In genomic region chr13:9014431-9014830, GRCm38 (mm10) we compare ENCODE assay signal across 10 mouse cellular contexts. TPM values are rescaled to one million over a fixed set of nuclear protein-coding genes. Genes with fewer than 3 reads are reported as not detected.
A peak's percentile ranks its signal among the peaks of the same experiment; 100 is the strongest.
DNase-seq lines count a peak whose midpoint lies in the region; ATAC-seq and TF ChIP-seq lines count a peak whose summit lies in the region.
"Had no signal": no experiment of that assay in that cellular context is flagged by ENCODE, and none has a peak within 500 bp of the region (broad histone marks: within the 10 kb centered on the region; RNA-seq: fewer than 3 reads in every experiment).

No protein-coding gene starts in this region.

- H3K9ac ChIP-seq in MEL (ENCODE audit: control insufficient read depth, low read depth, low read length, poor library complexity, severe bottlenecking): no peak overlapping the region
- no peak overlapping the region for H3K9ac ChIP-seq in lung, embryonic 16.5 days (ENCODE audit: low read length)
- no peak overlapping the region for H3K9ac ChIP-seq in forebrain, embryonic 11.5 days (ENCODE audit: low read length)
- H3K9ac ChIP-seq: embryonic facial prominence, embryonic 13.5 days had no signal

- DNase-seq in 416B (ENCODE audit: low read depth): peak; percentile 79
- peak; percentile 60 for DNase-seq in MEL (ENCODE audit: low read depth, low spot score)
- DNase-seq in kidney, adult 8-10 months: peak; percentile 58 to 59
- no peak for DNase-seq in gastrocnemius, postnatal 4 days (ENCODE audit: low spot score in 2 of 2)
- DNase-seq in forebrain, embryonic 11.5 days (ENCODE audit: low spot score): no peak
- DNase-seq: heart, adult 18-20 months; layer of hippocampus, postnatal 36 days had no signal

- no peak overlapping the region for H3K27ac ChIP-seq in MEL (ENCODE audit: control insufficient read depth, low read depth, low read length)
- no peak overlapping the region for H3K27ac ChIP-seq in lung, embryonic 16.5 days (ENCODE audit: low read length)
- H3K27ac ChIP-seq in forebrain, embryonic 11.5 days (ENCODE audit: low read depth, low read length): no peak overlapping the region
- H3K27ac ChIP-seq: embryonic facial prominence, embryonic 13.5 days had no signal

- H3K4me1 ChIP-seq in MEL (ENCODE audit: control insufficient read depth in 1 of 2, insufficient read depth in 2 of 2, low read length in 2 of 2): peaks cover 7 to 9% of the 10 kb centered on the region in 2 experiments
- H3K4me1 ChIP-seq in lung, embryonic 16.5 days (replicated peaks; ENCODE audit: control insufficient read depth, insufficient read depth, low read length): no peaks in the 10 kb centered on the region
- H3K4me1 ChIP-seq in forebrain, embryonic 11.5 days (replicated peaks; ENCODE audit: control insufficient read depth, insufficient read depth, low read length): no peaks in the 10 kb centered on the region
- H3K4me1 ChIP-seq: embryonic facial prominence, embryonic 13.5 days had no signal

- no peak for TF ChIP-seq RAD21 in MEL (IDR thresholded peaks at IDR 0.05; ENCODE audit: low read depth, low read length)

- 11% methylated on average over 3 of the region's 3 CpGs for WGBS in lung, embryonic 16.5 days
- 51% methylated on average over 3 of the region's 3 CpGs for WGBS in forebrain, embryonic 11.5 days

- no peak overlapping the region for H3K4me3 ChIP-seq in MEL (ENCODE audit: control insufficient read depth in 1 of 2, insufficient read depth in 1 of 2, low read depth in 2 of 2, low read length in 2 of 2)
- no peak overlapping the region for H3K4me3 ChIP-seq in lung, embryonic 16.5 days (ENCODE audit: low read length)
- H3K4me3 ChIP-seq in forebrain, embryonic 11.5 days (ENCODE audit: low read depth, low read length): no peak overlapping the region
- H3K4me3 ChIP-seq: embryonic facial prominence, embryonic 13.5 days had no signal

- H3K79me2 ChIP-seq in MEL (ENCODE audit: control insufficient read depth, insufficient read depth, low read length, poor library complexity): no peaks in the 10 kb centered on the region

- H3K36me3 ChIP-seq in MEL (ENCODE audit: control insufficient read depth in 1 of 2, insufficient read depth in 2 of 2, low read length in 2 of 2): peaks cover 0 to 15% of the 10 kb centered on the region in 2 experiments; a peak in 2 of 4 replicates
- no peaks in the 10 kb centered on the region for H3K36me3 ChIP-seq in lung, embryonic 16.5 days (ENCODE audit: control insufficient read depth, insufficient read depth, low read length)
- no peaks in the 10 kb centered on the region for H3K36me3 ChIP-seq in forebrain, embryonic 11.5 days (ENCODE audit: control insufficient read depth, insufficient read depth, low read length)
- H3K36me3 ChIP-seq: embryonic facial prominence, embryonic 13.5 days had no signal

- TF ChIP-seq POLR2A in MEL (IDR thresholded peaks at IDR 0.05; ENCODE audit: control insufficient read depth in 1 of 2, insufficient read depth in 1 of 2, low read depth in 1 of 2, low read length in 2 of 2, poor library complexity in 1 of 2): no peak

- TF ChIP-seq CTCF in MEL (IDR thresholded peaks at IDR 0.05 in 2 of 3, conservative IDR thresholded peaks at IDR 0.05 in 1 of 3; ENCODE audit: control insufficient read depth in 1 of 3, insufficient read depth in 1 of 3, low read depth in 2 of 3, low read length in 3 of 3, poor library complexity in 1 of 3, severe bottlenecking in 1 of 3): no peak

- ATAC-seq in lung, embryonic 16.5 days (ENCODE audit: low read depth): peak; percentile 51; the same call in 1 of the 2 replicates
- ATAC-seq in frontal cortex, adult (ENCODE audit: low TSS enrichment): no peak
- ATAC-seq in forebrain, embryonic 11.5 days (replicated peaks; ENCODE audit: low FRiP score): no peak

- no peaks in the 10 kb centered on the region for H3K27me3 ChIP-seq in MEL (ENCODE audit: control insufficient read depth in 1 of 2, insufficient read depth in 2 of 2, low read length in 2 of 2)
- H3K27me3 ChIP-seq in lung, embryonic 16.5 days (ENCODE audit: control insufficient read depth, insufficient read depth, low read depth, low read length): no peaks in the 10 kb centered on the region
- H3K27me3 ChIP-seq in forebrain, embryonic 11.5 days (ENCODE audit: control insufficient read depth, insufficient read depth, low read length): no peaks in the 10 kb centered on the region
- H3K27me3 ChIP-seq: embryonic facial prominence, embryonic 13.5 days had no signal

- TF ChIP-seq EP300 in MEL (IDR thresholded peaks at IDR 0.05; ENCODE audit: low read depth in 1 of 2, low read length in 2 of 2): no peak

- no peak overlapping the region for H3K4me2 ChIP-seq in lung, embryonic 16.5 days (ENCODE audit: low read depth, low read length)
- H3K4me2 ChIP-seq in forebrain, embryonic 11.5 days (ENCODE audit: low read depth, low read length, severe bottlenecking): no peak overlapping the region
- H3K4me2 ChIP-seq: embryonic facial prominence, embryonic 13.5 days had no signal

- H3K9me3 ChIP-seq in MEL (replicated peaks; ENCODE audit: insufficient read depth, low read length): no peaks in the 10 kb centered on the region
- no peaks in the 10 kb centered on the region for H3K9me3 ChIP-seq in lung, embryonic 16.5 days (ENCODE audit: control insufficient read depth, low read length)
- no peaks in the 10 kb centered on the region for H3K9me3 ChIP-seq in forebrain, embryonic 11.5 days (ENCODE audit: control insufficient read depth, low read length)
- H3K9me3 ChIP-seq: embryonic facial prominence, embryonic 13.5 days had no signal

TF ChIP-seq in MEL, 35 proteins besides CTCF, POLR2A, EP300 and RAD21:
- TF ChIP-seq KAT2A (conservative IDR thresholded peaks at IDR 0.05; ENCODE audit: low read depth, low read length) (no peak), POLR2AphosphoS2 (IDR thresholded peaks at IDR 0.05; ENCODE audit: low read length) (no peak), TCF12 (IDR thresholded peaks at IDR 0.05; ENCODE audit: low read depth, low read length) (no peak), ZNF384 (IDR thresholded peaks at IDR 0.05; ENCODE audit: low read depth, low read length) (no peak), ZKSCAN1 (IDR thresholded peaks at IDR 0.05; ENCODE audit: low read depth, low read length) (no peak), RCOR1 (IDR thresholded peaks at IDR 0.05; ENCODE audit: low read depth, low read length) (no peak), GABPA (IDR thresholded peaks at IDR 0.05; ENCODE audit: low read depth, low read length) (no peak), ELF1 (IDR thresholded peaks at IDR 0.05; ENCODE audit: low read depth, low read length) (no peak)

RNA-seq across cellular contexts. Expression of gene Gtpbp4, which starts 18.5 kb away (rescaled TPM):
- 154 and 162 TPM in 2 replicates for total RNA-seq in MEL (2012; rRNA removed)
- 100 to 1,000 TPM; 121 to 172 TPM for polyA plus RNA-seq in MEL (2012; ENCODE audit: insufficient read depth in 1 of 2, insufficient read length in 2 of 2, low read depth in 1 of 2, low replicate concordance in 2 of 2, missing spikeins in 1 of 2)
- polyA plus RNA-seq in lung, embryonic 16.5 days (2015; fragmentation: Nextera tagmentation; extraction: Ambion mirVana): 56.3 and 61.7 TPM in 2 replicates
- 10 to 100 TPM; 42.7 to 43.5 TPM for total RNA-seq in gastrocnemius, postnatal 4 days (2021)
- polyA plus RNA-seq in forebrain, embryonic 11.5 days (2014; fragmentation: Nextera tagmentation; extraction: Ambion mirVana): 104 and 107 TPM in 2 replicates

Comparison
In these comparisons a context has a peak if more than half of its experiments do, and no peak if none do; other contexts are left out.
1. DNase-seq: peak in 416B (single experiment), MEL (single experiment) and kidney, adult 8-10 months (2 of 2); none in gastrocnemius, postnatal 4 days (0 of 2) and forebrain, embryonic 11.5 days (single experiment).